Mouse (Mus musculus): ENCODE measurements at regions not wholly inside any gene's neighbourhood (a gene's known extent, or its start where the extent isn't known, plus 50 kb on each side); places are given as distances from the start of the nearest gene placed in this dataset.

DNA sequence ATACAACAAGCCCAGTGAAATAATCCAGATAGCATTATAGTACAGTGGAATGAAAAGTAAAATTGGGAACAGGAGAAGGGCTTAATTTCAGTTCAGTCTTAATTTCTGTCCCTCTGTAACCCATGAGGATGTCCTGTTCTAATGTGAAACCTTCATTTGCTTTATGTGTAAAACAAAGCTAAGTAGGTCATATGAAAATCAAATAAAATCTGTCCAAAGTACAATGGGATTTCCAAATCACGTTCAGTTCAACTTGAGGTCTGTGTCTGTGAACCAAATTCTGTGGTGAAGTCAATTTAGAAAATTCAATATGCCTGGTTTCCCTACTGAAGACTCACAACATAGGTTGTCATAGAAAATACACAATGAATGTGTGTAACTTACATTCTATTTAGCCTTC is 74.4 kb upstream of the Dab2 start:
- ATAC-seq (peak; percentile 56), DNase-seq (no peak)
- no peak overlapping the region for H3K4me3 ChIP-seq (ENCODE audit: low read depth, low read length)
- no peak overlapping the region for H3K27ac ChIP-seq (ENCODE audit: low read depth)
- H3K9me3 ChIP-seq (ENCODE audit: low read length): no peaks in the 10 kb centered on the region
- WGBS (ENCODE audit: insufficient replicate concordance): 53% methylated on average over 1 of the region's 1 CpGs
- H3K36me3 ChIP-seq (replicated peaks; ENCODE audit: insufficient read depth, low read length): no peaks in the 10 kb centered on the region
- TF ChIP-seq EP300 (IDR thresholded peaks at IDR 0.05; ENCODE audit: low read depth) (no peak), CTCF (IDR thresholded peaks at IDR 0.05; ENCODE audit: low read depth) (no peak)
- no peak overlapping the region for H3K4me2 ChIP-seq (ENCODE audit: low read depth, low read length)
- H3K4me1 ChIP-seq (ENCODE audit: insufficient read depth): no peaks in the 10 kb centered on the region
- no peaks in the 10 kb centered on the region for H3K27me3 ChIP-seq (ENCODE audit: insufficient read depth, low read length)
- H3K9ac ChIP-seq (replicated peaks): no peak overlapping the region

DNA sequence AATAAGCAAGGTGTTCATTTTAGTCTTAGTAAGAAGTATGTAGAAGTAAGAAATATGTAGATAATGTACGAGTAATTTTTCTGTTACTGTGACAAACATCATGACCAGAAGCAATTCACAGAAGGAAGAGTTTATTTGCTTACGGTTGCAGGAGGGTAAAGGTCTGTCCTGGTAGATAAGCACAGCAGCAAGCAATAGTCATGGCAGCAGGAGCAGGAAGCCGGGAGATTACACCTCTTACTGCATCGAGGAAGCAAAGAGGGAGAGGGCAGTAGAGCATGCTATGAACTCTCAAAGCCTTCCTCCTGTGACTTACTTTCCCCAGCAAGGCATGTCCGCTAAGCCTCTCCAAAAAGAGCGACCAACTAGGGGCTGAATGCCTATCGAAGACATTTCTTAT is 69.0 kb upstream of the Dab2 start:
- no peaks in the 10 kb centered on the region for H3K27me3 ChIP-seq (ENCODE audit: insufficient read depth, low read length)
- 54% methylated on average over 7 of the region's 7 CpGs for WGBS (ENCODE audit: insufficient replicate concordance)
- no peaks in the 10 kb centered on the region for H3K9me3 ChIP-seq (ENCODE audit: low read length)
- no peak overlapping the region for H3K4me3 ChIP-seq (ENCODE audit: low read depth, low read length)
- H3K27ac ChIP-seq (ENCODE audit: low read depth): no peak overlapping the region
- DNase-seq (no peak), ATAC-seq (no peak)
- peaks cover 7% of the 10 kb centered on the region; the same call in 1 of the 2 replicates for H3K4me1 ChIP-seq (ENCODE audit: insufficient read depth)
- no peak overlapping the region for H3K9ac ChIP-seq (replicated peaks)
- no peak overlapping the region for H3K4me2 ChIP-seq (ENCODE audit: low read depth, low read length)
- H3K36me3 ChIP-seq (replicated peaks; ENCODE audit: insufficient read depth, low read length): no peaks in the 10 kb centered on the region
- TF ChIP-seq CTCF (IDR thresholded peaks at IDR 0.05; ENCODE audit: low read depth): no peak
- no peak for TF ChIP-seq EP300 (IDR thresholded peaks at IDR 0.05; ENCODE audit: low read depth)

DNA sequence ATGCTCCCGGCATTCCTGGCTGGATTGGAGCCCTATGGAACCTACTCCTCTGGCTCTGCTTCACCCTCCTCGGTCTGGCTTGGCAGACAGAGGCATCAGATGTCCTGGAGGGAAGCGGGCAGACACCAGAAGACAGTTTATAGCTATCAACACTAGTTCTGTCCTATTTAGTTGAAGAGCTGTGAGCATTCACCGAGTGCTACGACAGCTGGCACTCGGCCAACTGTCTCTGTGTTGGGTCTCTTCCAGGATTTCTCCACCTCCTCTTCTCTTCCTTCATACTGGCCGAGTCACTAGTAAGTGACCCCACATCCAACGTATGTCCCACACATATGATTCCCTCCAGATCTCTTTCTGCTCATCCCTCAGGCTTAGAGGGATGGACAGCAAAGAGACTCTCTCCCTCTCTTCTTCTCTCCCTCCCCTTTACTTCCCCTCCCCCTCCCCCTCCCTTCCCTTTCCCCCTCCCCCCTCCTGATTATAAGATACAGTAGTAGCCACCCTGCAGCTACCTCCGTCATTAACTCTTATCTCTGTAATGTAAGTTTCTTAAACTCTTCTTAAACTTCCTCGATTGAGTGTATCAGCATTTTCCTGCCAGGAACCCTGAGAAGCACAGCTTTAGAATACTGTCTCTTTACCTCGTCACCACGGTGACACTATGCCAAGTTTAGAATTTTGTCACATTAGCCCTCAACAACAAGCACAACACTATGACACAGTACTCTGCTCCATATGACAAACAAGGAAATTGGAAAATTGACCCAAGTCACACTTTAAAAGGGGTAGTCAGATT is 68.1 kb upstream of the Dab2 start:
- Histone ChIP-seq H3K27me3 (ENCODE audit: insufficient read depth, low read length) (no peaks in the 10 kb centered on the region), H3K27ac (ENCODE audit: low read depth) (no peak overlapping the region), H3K4me2 (ENCODE audit: low read depth, low read length) (no peak overlapping the region), H3K4me1 (ENCODE audit: insufficient read depth) (peaks cover 7% of the 10 kb centered on the region; the same call in 1 of the 2 replicates), H3K36me3 (replicated peaks; ENCODE audit: insufficient read depth, low read length) (no peaks in the 10 kb centered on the region), H3K9me3 (ENCODE audit: low read length) (no peaks in the 10 kb centered on the region), H3K9ac (replicated peaks) (no peak overlapping the region), H3K4me3 (ENCODE audit: low read depth, low read length) (no peak overlapping the region)
- peak; percentile 42 for DNase-seq
- TF ChIP-seq EP300 (IDR thresholded peaks at IDR 0.05; ENCODE audit: low read depth): no peak
- 50% methylated on average over 12 of the region's 12 CpGs for WGBS (ENCODE audit: insufficient replicate concordance)
- ATAC-seq: no peak

DNA sequence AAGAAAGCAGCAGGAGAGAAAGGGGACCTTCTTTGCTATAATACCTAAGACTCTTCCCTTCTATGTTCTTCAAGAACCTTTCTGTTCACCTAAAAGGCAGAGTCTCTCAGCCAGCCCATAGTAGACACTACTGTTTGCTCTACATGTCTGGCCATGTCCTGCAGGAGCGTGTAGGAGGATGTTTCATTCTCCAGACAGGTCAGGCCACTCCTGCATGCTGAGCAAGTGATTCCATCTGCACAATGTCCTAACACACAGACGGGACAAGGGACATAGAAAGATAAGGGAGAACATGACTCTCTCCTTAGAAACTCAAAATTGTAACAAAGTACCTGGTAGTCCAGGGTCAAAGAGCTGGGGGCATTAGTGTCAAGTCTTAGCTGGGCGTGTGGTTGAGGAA is 66.0 kb upstream of the Dab2 start:
- TF ChIP-seq EP300 (IDR thresholded peaks at IDR 0.05; ENCODE audit: low read depth) (no peak), CTCF (IDR thresholded peaks at IDR 0.05; ENCODE audit: low read depth) (no peak)
- Histone ChIP-seq H3K9ac (replicated peaks) (no peak overlapping the region), H3K4me2 (ENCODE audit: low read depth, low read length) (no peak overlapping the region), H3K27me3 (ENCODE audit: insufficient read depth, low read length) (no peaks in the 10 kb centered on the region), H3K4me3 (ENCODE audit: low read depth, low read length) (no peak overlapping the region), H3K9me3 (ENCODE audit: low read length) (no peaks in the 10 kb centered on the region), H3K4me1 (ENCODE audit: insufficient read depth) (peaks cover 7% of the 10 kb centered on the region; the same call in 1 of the 2 replicates), H3K36me3 (replicated peaks; ENCODE audit: insufficient read depth, low read length) (no peaks in the 10 kb centered on the region), H3K27ac (ENCODE audit: low read depth) (no peak overlapping the region)
- DNase-seq (no peak), ATAC-seq (no peak)
- 66% methylated on average over 3 of the region's 3 CpGs for WGBS (ENCODE audit: insufficient replicate concordance)

DNA sequence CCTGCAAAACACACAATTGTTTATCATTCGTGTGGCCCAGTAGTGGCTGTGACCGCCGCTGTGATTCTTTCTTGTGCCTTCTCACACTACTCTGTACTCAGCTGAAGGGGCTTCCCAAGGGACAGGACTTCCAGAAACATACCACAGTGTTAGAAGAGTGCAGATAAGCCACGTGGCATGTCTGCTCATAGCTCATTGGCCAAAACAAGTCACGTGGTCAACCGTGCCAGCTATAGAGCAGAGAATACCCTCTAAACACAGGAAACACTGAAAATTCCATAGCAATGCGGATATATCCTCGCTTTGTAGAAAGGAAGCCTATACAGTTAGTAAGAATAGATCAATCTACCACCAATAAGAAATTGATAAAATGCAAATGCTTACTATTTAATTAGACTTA is 63.0 kb upstream of the Dab2 start:
- Histone ChIP-seq H3K4me1 (ENCODE audit: insufficient read depth) (no peaks in the 10 kb centered on the region), H3K4me3 (ENCODE audit: low read depth, low read length) (no peak overlapping the region), H3K36me3 (replicated peaks; ENCODE audit: insufficient read depth, low read length) (no peaks in the 10 kb centered on the region), H3K4me2 (ENCODE audit: low read depth, low read length) (no peak overlapping the region), H3K9ac (replicated peaks) (no peak overlapping the region), H3K9me3 (ENCODE audit: low read length) (no peaks in the 10 kb centered on the region), H3K27ac (ENCODE audit: low read depth) (no peak overlapping the region), H3K27me3 (ENCODE audit: insufficient read depth, low read length) (no peaks in the 10 kb centered on the region)
- no peak for TF ChIP-seq EP300 (IDR thresholded peaks at IDR 0.05; ENCODE audit: low read depth)
- TF ChIP-seq CTCF (IDR thresholded peaks at IDR 0.05; ENCODE audit: low read depth): no peak
- no peak for DNase-seq
- 77% methylated on average over 8 of the region's 8 CpGs for WGBS (ENCODE audit: insufficient replicate concordance)
- no peak for ATAC-seq

DNA sequence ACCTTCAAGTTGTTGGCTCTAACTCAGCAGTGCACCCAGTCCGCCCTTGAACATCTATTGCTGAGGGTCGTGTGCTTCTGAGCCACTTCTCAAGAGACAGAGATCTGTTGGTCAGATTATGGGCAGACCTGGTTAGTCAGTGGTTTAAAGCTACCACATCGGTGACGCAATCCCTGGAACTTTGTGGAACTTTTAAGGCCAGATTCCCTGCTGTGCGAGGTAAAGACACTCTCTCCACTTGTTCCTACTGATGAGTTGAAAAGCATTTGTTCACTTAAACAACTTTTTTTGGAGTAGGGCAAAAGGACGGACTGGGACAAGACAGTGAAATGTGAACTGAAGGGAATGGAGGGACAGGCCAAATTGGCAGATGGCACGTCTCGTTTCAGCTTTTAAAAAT is 61.9 kb upstream of the Dab2 start:
- DNase-seq (no peak), ATAC-seq (no peak)
- Histone ChIP-seq H3K9me3 (ENCODE audit: low read length) (no peaks in the 10 kb centered on the region), H3K9ac (replicated peaks) (no peak overlapping the region), H3K4me3 (ENCODE audit: low read depth, low read length) (no peak overlapping the region), H3K27me3 (ENCODE audit: insufficient read depth, low read length) (no peaks in the 10 kb centered on the region), H3K27ac (ENCODE audit: low read depth) (no peak overlapping the region), H3K4me1 (ENCODE audit: insufficient read depth) (no peaks in the 10 kb centered on the region), H3K36me3 (replicated peaks; ENCODE audit: insufficient read depth, low read length) (no peaks in the 10 kb centered on the region), H3K4me2 (ENCODE audit: low read depth, low read length) (no peak overlapping the region)
- 48% methylated on average over 8 of the region's 8 CpGs for WGBS (ENCODE audit: insufficient replicate concordance)
- TF ChIP-seq CTCF (IDR thresholded peaks at IDR 0.05; ENCODE audit: low read depth): no peak
- no peak for TF ChIP-seq EP300 (IDR thresholded peaks at IDR 0.05; ENCODE audit: low read depth)

Data from liver, postnatal 0 days (tissue).